Mouse (Mus musculus) liver, embryonic 14.5 days (tissue): ENCODE measurements around the gene Dnajc22. TPM values are rescaled to one million over a fixed set of nuclear protein-coding genes. Genes with fewer than 3 reads are reported as not detected.
"Not testable (repeated sequence)": the region's sequence is repeated elsewhere in the genome, so short reads cannot be mapped to it uniquely, and the experiment has no call there.

Source experiments
- ATAC-seq: fragments of 200-750 bp; cut with Nextera tagmentation; 2 replicates; pipeline ENCODE4 v1.8.0; 2017; ENCODE audit warnings: moderate number of reproducible peaks, mild to moderate bottlenecking, moderate library complexity; ENCODE audit not compliant: insufficient read depth
- DNase-seq, 3 experiments: peaks; one replicate each; pipeline ENCODE4 v3.0.0-alpha.2; 2012 to 2013; ENCODE audit warnings: low read depth in 3 of 3, low spot score in 3 of 3
- H3K27ac ChIP-seq: fragments of 300-500 bp; sonication (generic); 2 replicates; pipeline ENCODE4 v1.5.1; 2014; ENCODE audit warnings: moderate library complexity, mild to moderate bottlenecking, control low read depth, inconsistent platforms
- H3K27me3 ChIP-seq: fragments of 300-500 bp; sonication (generic); 2 replicates; pipeline ENCODE4 v1.6.1; 2014; ENCODE audit warnings: mild to moderate bottlenecking, low read length, moderate library complexity; ENCODE audit not compliant: control insufficient read depth, insufficient read depth
- H3K36me3 ChIP-seq: fragments of 300-500 bp; sonication (generic); replicated peaks from 2 replicates; pipeline ENCODE4 v1.6.1; 2014; ENCODE audit warnings: low read depth; ENCODE audit not compliant: control insufficient read depth, insufficient read depth
- H3K4me1 ChIP-seq, 2 experiments: fragments of 200-500 bp in 1 of 2; fragments of 300-500 bp in 1 of 2; sonication (generic) in 1 of 2; replicated peaks; 2 replicates each; pipeline ENCODE4 v1.6.1; 2012 to 2014; ENCODE audit warnings: antibody characterized with exemption in 1 of 2, inconsistent platforms in 1 of 2, low read length in 1 of 2; ENCODE audit not compliant: control insufficient read depth in 2 of 2, insufficient read depth in 2 of 2
- H3K4me2 ChIP-seq: fragments of 300-500 bp; sonication (generic); 2 replicates; pipeline ENCODE4 v1.6.1; 2014; ENCODE audit warnings: low read depth, mild to moderate bottlenecking, control low read depth, moderate library complexity
- H3K4me3 ChIP-seq, 2 experiments: fragments of 200-500 bp in 1 of 2; fragments of 300-500 bp in 1 of 2; sonication (generic) in 1 of 2; 2 replicates each; pipeline ENCODE4 v1.5.1; 2012 to 2014; ENCODE audit warnings: low read depth in 2 of 2, low read length in 2 of 2, mild to moderate bottlenecking in 2 of 2, control low read depth in 1 of 2, inconsistent platforms in 1 of 2, moderate library complexity in 1 of 2; ENCODE audit not compliant: insufficient read depth in 1 of 2
- H3K9ac ChIP-seq: fragments of 300-500 bp; sonication (generic); replicated peaks from 2 replicates; pipeline ENCODE4 v1.6.1; 2014; ENCODE audit warnings: mild to moderate bottlenecking, control low read depth, moderate library complexity
- H3K9me3 ChIP-seq: fragments of 300-500 bp; sonication (generic); 2 replicates; pipeline ENCODE4 v1.6.1; 2016; ENCODE audit warnings: low read length, mixed read lengths; ENCODE audit not compliant: control insufficient read depth
- CTCF ChIP-seq: IDR thresholded peaks from 2 replicates; pipeline ENCODE4 v1.5.1; 2016; ENCODE audit warnings: antibody characterized with exemption, low read depth, control low read depth
- EP300 ChIP-seq: IDR thresholded peaks from 2 replicates; pipeline ENCODE4 v1.6.1; 2016; ENCODE audit warnings: antibody characterized with exemption, low read depth
- WGBS: fragments of 180-500 bp; shearing (Covaris S2); extraction: QIAGEN DNeasy Blood & Tissue Kit; methylation state at CpG from one replicate; pipeline ENCODE4 v1.1.7; 2014; ENCODE audit not compliant: insufficient replicate concordance; 5-methylcytosine and 5-hydroxymethylcytosine counted together
- polyA plus RNA-seq, 2 experiments: library from polyadenylated mRNA; depleted of rRNA in 1 of 2; stranded (reverse) in 1 of 2; unstranded in 1 of 2; fragments of >200 nt; fragmentation: Nextera tagmentation in 1 of 2; extraction: Ambion mirVana in 1 of 2; gene quantifications; 2 replicates each; pipeline versions ENCODE4 v1.2.1 to v1.2.3; 2012 to 2014

The Dnajc22 gene
- polyA plus RNA-seq, 2 experiments, result 11.4 to 11.6 TPM

DNA sequence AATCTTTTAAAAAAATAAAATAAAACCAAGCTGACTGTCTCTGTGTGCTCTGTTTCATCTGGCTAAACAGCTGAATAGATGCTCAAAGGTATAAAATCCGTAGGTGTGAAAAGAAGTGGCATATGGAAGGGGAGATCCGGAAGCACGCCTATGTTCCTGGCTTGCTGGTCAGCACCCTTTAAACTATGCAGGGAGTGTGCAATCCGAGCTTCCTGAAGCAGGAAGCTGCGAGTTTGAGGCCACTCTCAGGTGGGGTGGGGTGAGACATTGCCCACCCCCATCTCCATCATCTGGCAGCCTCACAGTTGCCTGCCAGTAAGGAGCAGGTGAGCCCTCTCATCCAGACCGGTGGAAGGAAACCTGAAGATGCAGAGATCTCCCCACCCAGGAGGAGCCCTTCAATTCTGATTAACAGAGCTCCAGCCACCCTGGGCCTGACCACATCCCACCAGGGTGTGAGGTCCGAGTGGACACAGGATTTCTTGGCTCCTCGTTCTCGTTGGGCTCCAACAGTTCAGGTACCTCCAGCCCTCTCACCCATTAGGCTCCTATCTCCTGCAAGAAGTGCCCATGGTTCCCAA is 18.9 kb upstream of the Dnajc22 start, which contains the start of gene Troap:
Gene Troap (plus strand): TSS at position 557 of the 581 bp plus-strand sequence.
- DNase-seq (no peak), ATAC-seq (peak; percentile 26)
- Histone ChIP-seq H3K36me3 (peaks cover 17% of the 10 kb centered on the region), H3K4me2 (peak within 1 kb of the TSS; percentile 99), H3K27me3 (no peaks in the 10 kb centered on the region; the same call in 1 of the 2 replicates), H3K9ac (peak within 1 kb of the TSS; percentile 87), H3K4me1 (peaks cover 10% of the 10 kb centered on the region in 2 experiments; a peak in 3 of 4 replicates), H3K4me3 (peak within 1 kb of the TSS; percentile 72 to 88), H3K27ac (peak within 1 kb of the TSS; percentile 86), H3K9me3 (no peaks in the 10 kb centered on the region)
- 21% methylated on average over 9 of the region's 9 CpGs for WGBS
- TF ChIP-seq CTCF (peak; percentile 22; the same call in 1 of the 2 replicates), EP300 (0 out of 2 replicates have a peak, but pooled peaks have one; percentile 13)

DNA sequence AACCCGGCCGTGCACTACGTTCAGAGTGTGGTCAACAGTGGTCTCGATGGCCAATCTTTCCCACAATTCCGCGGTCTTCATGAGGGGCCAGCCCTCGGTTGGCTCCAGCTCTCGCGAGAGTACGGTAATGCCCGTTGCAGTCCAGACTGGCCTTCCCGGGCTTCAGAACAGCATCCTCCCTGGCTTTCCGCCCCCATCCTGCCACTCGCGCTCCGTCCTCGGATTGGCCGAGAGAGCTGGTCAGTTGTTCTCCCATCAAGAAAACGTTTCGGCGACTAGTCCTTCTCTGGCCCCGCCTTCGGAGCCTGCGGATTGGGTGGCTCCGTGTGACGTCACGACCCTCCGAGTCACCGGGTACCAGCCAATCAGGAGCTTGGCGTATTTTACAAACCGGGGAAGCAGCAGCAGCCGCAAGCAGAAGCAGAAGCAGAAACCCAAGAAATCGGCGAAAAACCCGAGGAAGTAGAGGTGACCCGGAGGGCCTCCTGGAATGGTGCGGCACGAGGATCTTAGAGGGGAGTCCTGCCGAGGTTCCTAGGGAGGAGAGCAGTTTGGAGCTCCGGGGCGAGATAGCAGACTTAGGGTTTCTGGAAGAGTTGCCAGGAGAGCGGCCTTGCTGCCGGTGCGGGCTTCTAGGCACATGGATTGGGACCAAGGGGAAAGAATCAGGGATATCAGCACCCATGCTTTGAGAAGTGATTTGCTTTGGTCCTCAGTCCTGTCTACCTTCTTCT is 18.2 kb upstream of the Dnajc22 start:
- Histone ChIP-seq H3K4me2 (peak overlapping the region; percentile 99), H3K27ac (peak overlapping the region; percentile 86), H3K9ac (peak overlapping the region; percentile 87), H3K4me3 (peak overlapping the region; percentile 72 to 88), H3K4me1 (peaks cover 10% of the 10 kb centered on the region in 2 experiments; a peak in 3 of 4 replicates), H3K36me3 (peaks cover 17% of the 10 kb centered on the region), H3K27me3 (no peaks in the 10 kb centered on the region), H3K9me3 (no peaks in the 10 kb centered on the region)
- WGBS, result under 1% methylated on average over 44 of the region's 44 CpGs
- peak; percentile 93 for ATAC-seq
- no peak for TF ChIP-seq CTCF
- TF ChIP-seq EP300, result peak; percentile 4; the same call in 1 of the 2 replicates
- DNase-seq, result peak; percentile 93 to 95 (median 93)

DNA sequence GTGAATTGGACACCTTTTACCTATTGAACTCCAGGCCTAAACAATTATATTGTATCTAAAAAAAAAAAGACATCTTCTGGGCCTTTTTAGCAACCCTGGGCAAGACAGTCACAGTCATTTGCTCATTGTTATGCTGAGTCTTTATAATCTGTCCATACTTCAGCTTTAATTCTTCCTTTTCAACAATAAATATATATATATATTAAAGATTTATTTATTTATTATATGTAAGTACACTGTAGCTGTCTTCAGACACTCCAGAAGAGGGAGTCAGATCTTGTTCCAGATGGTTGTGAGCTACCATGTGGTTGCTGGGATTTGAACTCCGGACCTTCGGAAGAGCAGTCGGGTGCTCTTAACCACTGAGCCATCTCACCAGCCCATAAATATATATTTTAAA is 17.0 kb upstream of the Dnajc22 start:
- not testable (repeated sequence) for ATAC-seq, H3K9me3 ChIP-seq, H3K27me3 ChIP-seq, DNase-seq, H3K9ac ChIP-seq, H3K27ac ChIP-seq, H3K4me1 ChIP-seq
- Histone ChIP-seq H3K4me2 (peak overlapping the region; percentile 88), H3K4me3 (peak overlapping the region; percentile 72 to 88), H3K36me3 (peaks cover 17% of the 10 kb centered on the region)
- WGBS, result 92% methylated on average over 3 of the region's 3 CpGs

DNA sequence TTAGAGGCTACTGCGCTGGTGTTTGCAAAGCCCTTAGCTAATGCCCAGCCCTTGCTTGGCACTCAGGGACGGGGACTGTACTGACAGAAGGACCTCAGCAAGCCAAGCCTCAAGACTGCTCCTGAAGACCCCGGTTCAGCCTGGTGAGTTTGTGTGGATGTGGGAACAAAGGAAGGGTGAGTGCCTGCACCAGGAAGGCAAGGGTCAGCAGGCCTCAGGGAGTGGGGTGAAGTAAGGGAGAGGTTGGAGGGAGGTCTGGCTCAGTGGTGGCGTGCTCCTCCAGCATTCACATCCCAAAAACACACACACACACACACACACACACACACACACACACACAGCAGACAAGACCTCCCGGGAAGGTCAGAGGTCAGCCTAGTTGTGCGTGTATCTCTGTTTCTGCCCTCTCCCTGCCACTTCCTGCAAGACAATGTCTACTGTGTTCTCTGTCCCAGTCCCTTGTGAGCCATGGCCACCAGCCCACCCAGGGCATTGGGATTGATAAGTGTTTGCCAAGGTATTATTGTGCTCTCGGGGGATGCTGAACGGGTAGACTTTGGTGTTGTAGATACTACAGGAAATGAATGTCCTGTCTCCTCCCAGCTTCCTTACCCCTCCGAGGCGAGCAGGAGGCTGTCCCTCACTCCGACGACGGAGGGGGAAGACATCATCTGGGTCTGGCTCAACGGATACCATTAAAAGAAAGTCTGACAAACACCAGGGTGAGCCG is 14.6 kb upstream of the Dnajc22 start:
- DNase-seq (no peak), ATAC-seq (no peak)
- no peak overlapping the region for H3K4me3 ChIP-seq
- no peaks in the 10 kb centered on the region for H3K9me3 ChIP-seq
- WGBS, result 79% methylated on average over 15 of the region's 15 CpGs
- H3K36me3 ChIP-seq, result peaks cover 34% of the 10 kb centered on the region
- peaks cover 10% of the 10 kb centered on the region in 2 experiments; a peak in 3 of 4 replicates for H3K4me1 ChIP-seq
- no peak overlapping the region for H3K4me2 ChIP-seq
- no peak for TF ChIP-seq CTCF
- TF ChIP-seq EP300, result no peak
- no peak overlapping the region for H3K27ac ChIP-seq
- H3K9ac ChIP-seq, result no peak overlapping the region
- H3K27me3 ChIP-seq, result no peaks in the 10 kb centered on the region

DNA sequence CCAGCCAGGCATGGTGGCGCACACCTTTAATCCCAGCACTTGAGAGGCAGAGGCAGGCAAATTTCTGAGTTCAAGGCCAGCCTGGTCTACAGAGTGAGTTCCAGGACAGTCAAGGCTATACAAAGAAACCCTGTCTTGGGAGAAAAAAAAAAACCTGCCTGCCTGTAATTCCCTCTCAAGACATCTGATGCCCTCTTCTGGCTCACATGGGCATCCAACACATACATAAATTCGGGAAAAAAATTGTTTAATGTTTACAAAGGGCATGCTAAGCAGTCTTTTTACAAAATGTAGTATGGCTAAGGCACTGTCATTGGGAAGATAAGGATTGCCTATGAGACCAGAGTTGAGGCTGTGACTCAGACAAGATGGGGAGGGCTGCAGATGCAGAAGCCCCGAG is 13.2 kb upstream of the Dnajc22 start:
- Histone ChIP-seq H3K27me3 (peaks cover 4% of the 10 kb centered on the region), H3K36me3 (peaks cover 34% of the 10 kb centered on the region), H3K27ac (no peak overlapping the region), H3K4me3 (no peak overlapping the region), H3K4me1 (peaks cover 5 to 8% of the 10 kb centered on the region in 2 experiments; a peak in 3 of 4 replicates), H3K9me3 (no peaks in the 10 kb centered on the region), H3K4me2 (no peak overlapping the region), H3K9ac (no peak overlapping the region)
- no peak for TF ChIP-seq EP300
- 70% methylated on average over 3 of the region's 3 CpGs for WGBS
- DNase-seq, result no peak
- ATAC-seq, result no peak
